Mouse (Mus musculus): ENCODE results near the gene Lrrfip2.

GRCm38 (mm10) chr9:111080801-111081200 lies 36.6 kb upstream of the Lrrfip2 start:
- TF ChIP-seq CTCF (IDR thresholded peaks at IDR 0.05; ENCODE audit: low read depth) (no peak), EP300 (IDR thresholded peaks at IDR 0.05; ENCODE audit: low read depth) (no peak)
